Mouse (Mus musculus): ENCODE measurements at regions not wholly inside any gene's neighbourhood (a gene's known extent, or its start where the extent isn't known, plus 50 kb on each side); places are given as distances from the start of the nearest gene placed in this dataset.

- DNase-seq (ENCODE audit: low spot score in 2 of 2), result no peak
Measured at GRCm38 (mm10) chr15:59954345-59954744, 62.1 kb downstream of the 4933412E24Rik start.

- no peak for DNase-seq (ENCODE audit: low spot score in 2 of 2)
Measured at GRCm38 (mm10) chr15:59953857-59954256, 62.6 kb downstream of the 4933412E24Rik start.

- DNase-seq (ENCODE audit: low spot score in 2 of 2), result no peak
Measured at GRCm38 (mm10) chr15:59950617-59951216, 65.7 kb downstream of the 4933412E24Rik start.

- no peak for DNase-seq (ENCODE audit: low spot score in 2 of 2)
Measured at GRCm38 (mm10) chr15:59945208-59945607, 71.2 kb downstream of the 4933412E24Rik start.

- DNase-seq (ENCODE audit: low spot score in 2 of 2), result no peak
Measured at GRCm38 (mm10) chr15:59936486-59936885, 79.9 kb downstream of the 4933412E24Rik start.

DNA sequence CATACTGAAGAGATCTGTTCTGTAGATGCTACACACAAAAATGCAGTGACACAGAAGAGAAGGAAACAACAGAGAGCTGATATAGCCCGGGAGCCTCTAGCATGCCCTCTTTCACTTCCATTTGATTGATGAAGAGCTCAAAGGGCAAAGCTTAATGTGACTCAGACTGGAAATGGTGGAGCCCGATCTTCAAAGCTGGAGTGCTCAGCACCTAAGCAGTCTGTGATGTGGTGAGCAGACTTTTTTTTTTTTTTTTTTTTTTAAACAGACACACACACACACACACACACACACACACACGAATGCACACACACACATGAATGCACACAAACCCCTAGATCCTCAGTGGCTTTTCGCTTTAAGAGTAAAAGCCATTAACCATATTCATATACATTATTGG is 102.6 kb downstream of the 4933412E24Rik start:
- DNase-seq (ENCODE audit: low spot score in 2 of 2), result no peak

DNA sequence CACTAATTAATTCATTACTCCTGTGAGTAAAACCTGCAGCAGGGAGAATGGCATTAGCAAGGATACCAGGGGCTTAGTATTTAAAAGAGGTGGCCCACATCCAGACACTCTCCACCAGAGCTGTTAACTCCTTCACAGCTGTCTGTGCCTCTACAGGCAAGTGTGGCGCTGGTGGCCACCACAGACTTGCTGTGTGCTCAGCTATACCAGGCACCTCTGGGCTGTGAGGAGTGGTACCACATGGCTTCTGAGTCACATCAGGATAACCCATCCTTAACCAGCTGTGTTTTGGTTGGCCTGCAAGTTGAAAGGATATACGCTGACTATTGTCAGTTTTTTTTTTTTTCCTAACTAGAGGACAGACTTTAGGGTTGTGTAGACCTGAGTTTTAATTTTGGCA is 108.1 kb downstream of the 4933412E24Rik start:
- no peak for DNase-seq (ENCODE audit: low spot score in 2 of 2)

DNA sequence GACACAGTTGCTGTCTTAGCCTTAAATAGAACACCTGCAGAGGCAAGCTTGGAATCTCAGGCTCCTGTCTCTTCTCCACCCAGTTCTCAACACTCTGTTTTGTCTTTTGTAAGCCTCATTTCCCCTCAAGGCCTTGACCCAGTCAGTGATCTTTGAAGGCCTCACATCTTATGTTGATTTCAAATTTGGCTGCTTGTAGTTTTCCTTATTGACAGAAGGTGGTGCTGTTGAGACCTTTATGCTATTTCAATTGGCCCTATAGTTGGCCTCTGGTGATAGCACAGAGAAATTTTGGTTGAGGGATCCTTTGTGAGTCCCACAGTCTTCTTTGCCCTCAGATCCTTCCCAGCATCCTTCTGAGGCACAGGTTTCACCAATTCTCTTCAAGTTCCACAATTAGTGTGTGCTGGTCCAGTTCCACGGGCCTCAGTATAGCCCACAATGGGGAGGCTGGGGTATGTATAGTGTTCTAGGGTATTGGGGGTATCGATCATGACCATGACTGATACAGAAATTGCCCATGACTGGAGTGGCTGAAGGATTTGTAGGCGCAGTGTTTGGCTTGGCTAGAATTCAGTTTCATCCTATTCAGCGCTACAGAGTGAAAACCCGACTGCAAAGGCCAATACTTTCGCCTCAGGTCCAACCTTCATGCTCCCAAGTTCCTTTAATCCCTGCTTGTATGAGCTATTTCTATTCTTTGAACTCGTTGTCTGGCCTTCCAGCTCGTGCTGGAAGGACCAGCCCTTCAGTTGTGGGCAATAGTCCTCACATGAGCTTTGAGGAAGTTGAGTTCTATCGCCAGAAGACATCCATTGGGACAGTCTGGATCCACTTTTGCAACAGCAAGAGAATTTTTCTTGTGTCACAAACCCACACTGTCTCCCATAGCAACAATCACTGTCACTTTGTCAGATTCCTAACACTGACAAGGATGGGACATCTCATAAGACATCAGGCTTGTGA is 110.3 kb downstream of the 4933412E24Rik start:
- DNase-seq (ENCODE audit: low spot score in 2 of 2), result no peak

GRCm38 (mm10) chr15:59904741-59905140 is 111.7 kb downstream of the 4933412E24Rik start:
- DNase-seq (ENCODE audit: low spot score in 2 of 2), result no peak

GRCm38 (mm10) chr15:59888996-59889395 is 127.4 kb downstream of the 4933412E24Rik start:
- no peak for DNase-seq (ENCODE audit: low spot score in 2 of 2)

- no peak for DNase-seq (ENCODE audit: low spot score in 2 of 2)
Measured at GRCm38 (mm10) chr15:59888131-59888459, 128.3 kb downstream of the 4933412E24Rik start.

DNA sequence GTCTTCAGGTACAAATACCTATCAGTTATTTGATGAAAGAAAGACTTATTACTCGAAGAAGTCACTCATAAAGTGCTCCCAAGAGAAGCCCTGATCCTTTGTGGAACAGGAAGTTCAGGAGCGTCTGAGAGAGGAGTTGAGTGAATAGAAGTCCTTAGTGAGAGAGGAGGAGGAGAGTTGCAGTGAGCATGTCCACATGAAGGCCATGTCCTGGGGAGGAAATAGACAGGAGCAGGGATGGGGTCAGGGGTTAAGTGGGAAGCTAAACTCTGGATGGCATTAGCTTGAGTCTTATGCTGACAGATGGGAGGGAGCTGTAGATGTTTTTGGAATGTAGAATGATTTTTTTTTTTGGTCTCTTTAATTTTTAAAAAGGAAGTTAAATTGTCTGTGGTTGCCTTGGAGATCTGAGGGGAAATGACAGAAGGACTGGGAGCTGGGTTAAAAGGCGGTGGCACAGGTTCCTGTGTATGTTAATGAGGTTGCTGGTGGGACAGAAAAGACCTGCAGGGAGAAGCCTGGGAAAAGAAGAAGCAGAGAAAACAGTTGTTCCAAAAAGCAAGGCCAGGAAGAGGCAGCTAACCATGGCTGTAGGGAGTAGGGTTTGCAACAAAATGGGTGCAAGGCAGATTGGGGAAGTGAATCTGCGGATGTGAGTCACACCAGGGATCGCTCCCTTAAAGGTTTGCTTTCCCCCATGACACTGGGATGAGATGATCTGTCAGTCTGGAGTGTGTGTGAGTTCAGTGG is 128.9 kb downstream of the 4933412E24Rik start:
- no peak for DNase-seq (ENCODE audit: low spot score in 2 of 2)

- no peak for DNase-seq (ENCODE audit: low spot score in 2 of 2)
Measured at GRCm38 (mm10) chr15:59886036-59886435, 130.4 kb downstream of the 4933412E24Rik start.

DNA sequence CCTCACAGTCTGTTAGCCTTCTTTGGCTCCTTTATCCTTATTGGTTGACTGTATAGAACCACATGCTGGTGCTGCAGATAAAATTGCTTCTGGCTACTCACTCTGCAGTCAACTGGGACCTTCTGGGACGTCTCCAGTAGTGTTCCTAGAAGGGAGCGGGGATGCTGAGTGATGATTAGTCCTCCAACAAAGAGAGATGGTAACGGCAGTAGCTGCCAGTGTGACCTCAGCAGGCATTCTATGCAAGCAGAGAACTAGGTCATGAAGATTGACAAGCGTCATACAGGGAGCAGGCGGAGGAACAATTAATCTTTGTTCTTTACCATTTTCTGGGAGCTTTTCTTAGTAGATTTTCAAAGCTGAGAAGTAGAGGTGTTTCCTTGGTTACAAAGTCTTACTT is 134.0 kb downstream of the 4933412E24Rik start:
- DNase-seq (ENCODE audit: low spot score in 2 of 2), result no peak

GRCm38 (mm10) chr15:59880426-59880825 is 136.0 kb downstream of the 4933412E24Rik start:
- no peak for DNase-seq (ENCODE audit: low spot score in 2 of 2)

GRCm38 (mm10) chr15:59879311-59879710 is 137.1 kb downstream of the 4933412E24Rik start:
- DNase-seq (ENCODE audit: low spot score in 2 of 2), result no peak

DNA sequence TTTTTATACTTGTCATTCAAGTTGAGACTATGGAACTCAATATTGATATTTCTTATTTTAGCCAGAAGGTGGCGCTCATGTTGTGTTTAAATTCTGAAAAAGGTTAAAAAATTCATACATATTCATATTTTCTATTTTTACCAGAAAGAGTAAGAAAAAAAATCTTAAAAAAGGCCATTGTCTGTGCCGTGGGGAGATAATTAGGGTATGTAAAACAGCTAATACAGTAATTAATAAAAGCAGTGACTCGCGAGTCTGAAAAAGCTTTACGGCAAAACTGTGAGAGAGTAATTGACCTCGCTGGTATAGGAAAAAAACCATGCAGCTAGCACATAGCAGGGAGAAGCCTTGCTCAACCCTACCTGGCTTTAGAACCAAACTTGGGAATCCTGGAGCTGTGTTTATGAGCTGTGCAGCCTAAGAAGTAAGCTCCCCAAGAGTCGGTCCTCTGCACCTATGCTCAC is 140.1 kb downstream of the 4933412E24Rik start:
- no peak for DNase-seq (ENCODE audit: low spot score in 2 of 2)

DNA sequence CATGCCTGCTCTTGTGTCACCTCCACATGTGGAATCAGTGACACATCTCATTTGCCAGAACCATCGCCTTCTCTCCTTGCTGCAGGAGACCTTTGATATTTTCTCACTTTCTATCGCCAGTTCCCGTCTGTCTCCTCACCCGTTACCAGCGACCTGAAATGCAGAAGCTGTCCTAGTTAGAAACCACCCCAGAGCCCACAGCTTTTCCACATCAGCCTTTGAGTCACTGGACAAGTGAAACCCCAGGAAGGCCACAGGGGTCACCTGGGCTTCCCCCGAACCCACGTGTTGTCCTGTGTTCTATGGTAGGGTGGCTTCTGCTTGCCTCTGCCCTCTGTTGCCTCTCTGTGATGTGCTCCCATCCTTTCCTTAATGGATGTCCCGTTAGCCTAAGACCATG is 149.7 kb downstream of the 4933412E24Rik start:
- DNase-seq (ENCODE audit: low spot score in 2 of 2), result no peak

GRCm38 (mm10) chr15:59864746-59865499 is 151.5 kb downstream of the 4933412E24Rik start:
- DNase-seq (ENCODE audit: low spot score in 2 of 2), result peak; percentile 10 to 21

- no peak for DNase-seq (ENCODE audit: low spot score in 2 of 2)
Measured at GRCm38 (mm10) chr15:59852271-59853000, 164.0 kb downstream of the 4933412E24Rik start.
